15 mouse cellular contexts compared by ENCODE assay signal in the genomic region with DNA sequence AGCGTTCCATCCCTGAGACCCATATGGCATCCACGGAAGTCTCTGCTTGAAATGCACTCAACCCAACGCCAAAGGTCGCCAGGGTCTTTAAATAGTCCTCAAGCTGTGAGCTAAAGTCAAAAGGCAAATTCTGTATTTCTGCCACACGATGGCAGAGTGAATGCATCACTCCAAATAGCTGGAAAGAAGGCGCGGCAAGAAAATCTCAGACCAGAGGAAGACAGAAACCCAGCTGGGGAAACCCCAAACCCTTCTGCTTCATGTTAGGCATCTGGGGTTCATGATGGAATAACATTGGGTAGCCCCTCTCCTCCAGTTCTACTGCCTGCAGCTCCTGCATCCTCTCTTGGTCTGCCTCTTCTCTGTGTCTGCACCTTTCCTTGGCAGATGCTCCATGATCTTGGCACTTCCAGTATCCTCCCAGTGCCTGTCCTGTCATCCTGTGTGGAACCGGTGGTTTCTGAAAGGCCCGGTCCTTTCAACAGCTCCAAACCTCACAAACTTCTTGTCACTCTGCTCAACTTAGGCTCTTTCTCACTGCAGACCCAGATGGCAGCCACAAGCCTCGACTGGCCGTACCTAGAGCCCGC. TPM values are rescaled to one million over a fixed set of nuclear protein-coding genes. Genes with fewer than 3 reads are reported as not detected.
DNase-seq lines count a peak whose midpoint lies in the region; ATAC-seq and TF ChIP-seq lines count a peak whose summit lies in the region.
"Had no signal": no experiment of that assay in that cellular context is flagged by ENCODE, and none has a peak within 500 bp of the region (broad histone marks: within the 10 kb centered on the region; RNA-seq: fewer than 3 reads in every experiment).

No protein-coding gene starts in this region.

- no peaks in the 10 kb centered on the region for H3K9me3 ChIP-seq in embryonic facial prominence, embryonic 11.5 days (replicated peaks; ENCODE audit: control insufficient read depth, low read length)
- H3K9me3 ChIP-seq in embryonic facial prominence, embryonic 10.5 days: no peaks in the 10 kb centered on the region
- H3K9me3 ChIP-seq in intestine, postnatal 0 days (ENCODE audit: control insufficient read depth): no peaks in the 10 kb centered on the region
- no peaks in the 10 kb centered on the region for H3K9me3 ChIP-seq in intestine, embryonic 16.5 days (ENCODE audit: control insufficient read depth, low read length)
- H3K9me3 ChIP-seq: intestine, embryonic 15.5 days had no signal

- no peaks in the 10 kb centered on the region for H3K36me3 ChIP-seq in embryonic facial prominence, embryonic 11.5 days (replicated peaks; ENCODE audit: control insufficient read depth, insufficient read depth, low read depth, low read length)
- no peaks in the 10 kb centered on the region for H3K36me3 ChIP-seq in embryonic facial prominence, embryonic 10.5 days (replicated peaks)
- H3K36me3 ChIP-seq in intestine, postnatal 0 days (ENCODE audit: control insufficient read depth, insufficient read depth): no peaks in the 10 kb centered on the region
- H3K36me3 ChIP-seq in intestine, embryonic 16.5 days (ENCODE audit: control insufficient read depth, insufficient read depth, low read length): no peaks in the 10 kb centered on the region
- H3K36me3 ChIP-seq: intestine, embryonic 15.5 days had no signal

- no peaks in the 10 kb centered on the region for H3K4me1 ChIP-seq in embryonic facial prominence, embryonic 11.5 days (ENCODE audit: control insufficient read depth, insufficient read depth, low read length)
- H3K4me1 ChIP-seq in embryonic facial prominence, embryonic 10.5 days: peaks cover 20% of the 10 kb centered on the region
- H3K4me1 ChIP-seq in intestine, postnatal 0 days (replicated peaks; ENCODE audit: control insufficient read depth, insufficient read depth, low read length): no peaks in the 10 kb centered on the region
- H3K4me1 ChIP-seq in intestine, embryonic 16.5 days (ENCODE audit: control insufficient read depth, insufficient read depth, low read length): no peaks in the 10 kb centered on the region

- TF ChIP-seq CTCF in intestine, postnatal 0 days (IDR thresholded peaks at IDR 0.05; ENCODE audit: low read depth): peak; percentile 55

- no peak overlapping the region for H3K9ac ChIP-seq in embryonic facial prominence, embryonic 11.5 days (replicated peaks; ENCODE audit: low read length)
- no peak overlapping the region for H3K9ac ChIP-seq in intestine, postnatal 0 days (ENCODE audit: low read depth, low read length)
- H3K9ac ChIP-seq in intestine, embryonic 16.5 days (ENCODE audit: low read depth, low read length): no peak overlapping the region
- H3K9ac ChIP-seq: intestine, embryonic 15.5 days had no signal

- H3K27me3 ChIP-seq in embryonic facial prominence, embryonic 11.5 days (ENCODE audit: control insufficient read depth, insufficient read depth, low read length): no peaks in the 10 kb centered on the region
- H3K27me3 ChIP-seq in embryonic facial prominence, embryonic 10.5 days (replicated peaks; ENCODE audit: low read depth, poor library complexity, severe bottlenecking): peaks cover 28% of the 10 kb centered on the region
- H3K27me3 ChIP-seq in intestine, postnatal 0 days (replicated peaks; ENCODE audit: control insufficient read depth, insufficient read depth, low read length): no peaks in the 10 kb centered on the region
- no peaks in the 10 kb centered on the region for H3K27me3 ChIP-seq in intestine, embryonic 16.5 days (replicated peaks; ENCODE audit: control insufficient read depth, insufficient read depth, low read length)
- H3K27me3 ChIP-seq: intestine, embryonic 15.5 days had no signal

- H3K27ac ChIP-seq in embryonic facial prominence, embryonic 11.5 days (replicated peaks; ENCODE audit: low read depth, low read length): no peak overlapping the region
- no peak overlapping the region for H3K27ac ChIP-seq in embryonic facial prominence, embryonic 10.5 days (replicated peaks)
- no peak overlapping the region for H3K27ac ChIP-seq in intestine, postnatal 0 days (ENCODE audit: low read depth, low read length)
- no peak overlapping the region for H3K27ac ChIP-seq in intestine, embryonic 16.5 days (ENCODE audit: low read length)
- H3K27ac ChIP-seq: intestine, embryonic 15.5 days had no signal

- no peak overlapping the region for H3K4me3 ChIP-seq in embryonic facial prominence, embryonic 11.5 days (ENCODE audit: low read depth, low read length)
- no peak overlapping the region for H3K4me3 ChIP-seq in embryonic facial prominence, embryonic 10.5 days
- no peak overlapping the region for H3K4me3 ChIP-seq in intestine, postnatal 0 days (ENCODE audit: low read depth, low read length)
- no peak overlapping the region for H3K4me3 ChIP-seq in intestine, embryonic 16.5 days (ENCODE audit: low read length)
- H3K4me3 ChIP-seq: intestine, embryonic 15.5 days had no signal

- 66% methylated on average over 12 of the region's 12 CpGs for WGBS in embryonic facial prominence, embryonic 11.5 days
- 74% methylated on average over 12 of the region's 12 CpGs for WGBS in embryonic facial prominence, embryonic 10.5 days
- WGBS in intestine, postnatal 0 days: 61% methylated on average over 12 of the region's 12 CpGs
- 58% methylated on average over 12 of the region's 12 CpGs for WGBS in intestine, embryonic 16.5 days

- no peak overlapping the region for H3K4me2 ChIP-seq in embryonic facial prominence, embryonic 11.5 days (ENCODE audit: low read depth, low read length)
- H3K4me2 ChIP-seq in intestine, postnatal 0 days (replicated peaks; ENCODE audit: low read depth): no peak overlapping the region
- H3K4me2 ChIP-seq in intestine, embryonic 16.5 days (ENCODE audit: low read depth, low read length): no peak overlapping the region
- H3K4me2 ChIP-seq: intestine, embryonic 15.5 days; liver, embryonic 11.5 days had no signal

- no peak for ATAC-seq in embryonic facial prominence, embryonic 11.5 days (replicated peaks; ENCODE audit: insufficient number of reproducible peaks, low FRiP score, low TSS enrichment, low read depth)
- no peak for ATAC-seq in intestine, postnatal 0 days
- no peak for ATAC-seq in intestine, embryonic 16.5 days
- ATAC-seq in inflammation-experienced regulatory T-cells, adult 6 months: no peak
- ATAC-seq: intestine, embryonic 15.5 days had no signal

- DNase-seq in embryonic facial prominence, embryonic 11.5 days (ENCODE audit: low spot score): peak; percentile 11
- no peak for DNase-seq in embryonic facial prominence, embryonic 10.5 days (ENCODE audit: low spot score)
- DNase-seq in retina, postnatal 1 day: peak; percentile 40
- DNase-seq in retina, embryonic 14.5 days (ENCODE audit: low spot score): no peak
- DNase-seq in spleen, postnatal 36 days (ENCODE audit: low spot score in 2 of 2): no peak
- DNase-seq: heart, adult 11 months; heart, postnatal 14 days; kidney, postnatal 4 days; thymus, postnatal 4 days had no signal

RNA-seq across cellular contexts. Expression of a gene that starts 5.8 kb away (rescaled TPM):
- polyA plus RNA-seq in embryonic facial prominence, embryonic 11.5 days (2014; fragmentation: Nextera tagmentation; extraction: Ambion mirVana): not detected in 2 replicates
- polyA plus RNA-seq in embryonic facial prominence, embryonic 10.5 days (2016; fragmentation: Nextera tagmentation; extraction: Ambion mirVana): not detected in 2 replicates
- not detected in 2 replicates for polyA plus RNA-seq in intestine, postnatal 0 days (2015; fragmentation: Nextera tagmentation; extraction: Ambion mirVana)
- polyA plus RNA-seq in intestine, embryonic 16.5 days (2015; fragmentation: Nextera tagmentation; extraction: Ambion mirVana): not detected in 2 replicates
- not detected for polyA plus RNA-seq in inflammation-experienced regulatory T-cells, adult 6 months (2017; shearing (Covaris generic))
- polyA plus RNA-seq: embryonic facial prominence, embryonic 14.5 days; intestine, embryonic 15.5 days; liver, embryonic 11.5 days had no signal

Comparison
In these comparisons a context has a peak if more than half of its experiments do, and no peak if none do; other contexts are left out.
1. DNase-seq: peak in embryonic facial prominence, embryonic 11.5 days (single experiment) and retina, postnatal 1 day (single experiment); none in embryonic facial prominence, embryonic 10.5 days (single experiment), retina, embryonic 14.5 days (single experiment) and spleen, postnatal 36 days (0 of 2).